Mouse (Mus musculus) thymus, postnatal 4 days (tissue): ENCODE data around the gene Kxd1.
A peak's percentile ranks its signal among the peaks of the same experiment; 100 is the strongest.

Source experiments
- DNase-seq: peaks from one replicate; pipeline ENCODE4 v3.0.0; 2021

Kxd1 gene

GRCm38 (mm10) chr8:70546412-70546811 is 18.7 kb upstream of the Kxd1 start:
- no peak for DNase-seq

DNA sequence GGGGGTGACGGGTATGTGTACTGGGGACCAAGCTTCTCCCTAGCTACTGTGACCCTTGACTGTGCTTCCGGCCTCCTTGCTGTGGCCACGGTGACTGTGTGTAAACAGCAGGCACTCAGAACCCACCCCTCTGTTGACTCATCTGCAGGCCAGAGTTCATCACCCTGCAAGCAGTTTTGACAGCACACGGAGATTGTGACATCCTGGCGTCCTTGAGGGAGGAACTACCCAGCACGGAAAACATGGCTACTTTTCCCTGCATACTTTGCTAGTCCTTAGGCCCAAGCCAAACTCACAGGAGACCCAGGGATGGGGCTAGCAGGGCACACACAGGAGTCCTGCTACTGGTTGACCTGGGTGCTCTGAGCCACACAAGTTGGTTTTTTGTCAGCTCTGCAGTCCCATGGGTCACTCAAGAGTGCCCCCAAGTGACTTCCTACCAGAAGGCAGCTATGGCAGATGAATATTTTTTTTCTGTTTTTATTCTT is 16.5 kb upstream of the Kxd1 start:
- DNase-seq: peak; percentile 69

DNA sequence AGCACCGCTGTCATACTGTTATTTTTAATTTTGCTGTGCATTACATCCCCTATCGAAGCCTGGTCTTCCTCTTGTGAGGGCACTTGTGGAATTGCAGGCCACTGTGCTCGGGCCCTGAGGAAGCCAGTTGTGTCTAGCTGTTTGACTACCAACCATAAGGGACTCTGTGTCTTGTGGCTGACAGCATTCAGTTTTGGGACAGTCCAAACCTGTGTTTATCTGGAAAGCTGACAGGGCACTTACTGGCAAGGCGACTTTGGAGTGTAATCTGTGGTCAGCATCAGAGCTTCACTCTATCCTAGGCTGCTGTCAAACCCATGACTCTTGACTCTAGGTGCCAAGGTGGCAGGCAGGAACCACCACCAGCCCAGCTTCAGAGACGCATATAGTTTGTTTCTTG is 13.3 kb upstream of the Kxd1 start:
- DNase-seq: no peak

- DNase-seq: no peak
These were observed 12.8 kb upstream of the Kxd1 start for GRCm38 (mm10) chr8:70540507-70541071.

- no peak for DNase-seq
These were observed 12.3 kb upstream of the Kxd1 start for GRCm38 (mm10) chr8:70540013-70540506.

GRCm38 (mm10) chr8:70539077-70539813 is 11.5 kb upstream of the Kxd1 start, which contains the start of gene Ell:
Gene Ell (plus strand): TSS chr8:70539457.
- DNase-seq: peak; percentile 100

DNA sequence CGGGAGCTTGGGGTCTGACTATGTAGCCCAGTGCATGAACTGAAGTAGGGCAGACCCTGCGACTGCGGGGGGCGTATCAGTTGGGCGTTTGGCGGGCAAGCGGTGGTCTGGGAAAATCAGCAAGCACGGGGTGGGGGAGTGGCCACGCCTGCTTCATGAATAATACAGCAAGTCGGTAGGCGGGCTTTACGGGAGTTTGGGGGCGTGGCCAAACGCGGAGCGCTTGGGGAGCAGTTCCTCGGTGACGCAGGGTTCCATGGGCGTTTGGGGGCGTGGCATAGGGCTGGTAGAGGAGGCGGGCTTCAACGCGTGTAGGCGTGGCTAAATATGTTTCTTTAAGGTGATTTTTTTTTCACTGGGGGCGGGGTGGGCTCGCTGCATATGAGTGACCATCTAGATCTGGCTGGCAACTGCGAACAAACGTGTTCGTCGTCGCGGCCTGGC is 10.9 kb upstream of the Kxd1 start:
- peak; percentile 100 for DNase-seq

DNA sequence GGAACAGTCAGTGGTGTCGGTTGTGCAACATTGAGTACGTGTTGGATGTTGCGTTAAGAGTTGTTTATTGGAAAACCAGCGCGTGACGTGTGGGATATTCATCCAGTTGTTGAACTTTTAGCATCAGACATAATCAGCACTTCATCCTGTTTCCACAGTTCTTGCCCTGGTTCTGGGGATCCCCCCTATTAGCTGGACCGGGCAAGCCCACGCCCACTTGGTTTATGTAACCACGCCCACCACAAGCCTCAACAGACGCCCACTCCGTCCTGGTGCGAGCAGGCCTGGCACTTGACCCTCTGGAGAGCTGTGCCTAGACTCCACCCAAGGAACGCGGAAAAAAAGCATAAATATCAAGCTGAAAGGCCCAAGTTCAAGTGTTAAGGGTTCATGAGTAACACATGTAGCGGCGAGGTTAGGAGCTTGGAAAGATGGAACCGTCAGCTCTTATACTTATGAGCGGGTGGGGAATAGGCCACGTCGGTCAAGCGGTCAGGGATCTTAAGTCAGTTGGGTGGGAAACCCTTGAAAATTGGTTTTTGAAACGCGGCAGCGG is 10.3 kb upstream of the Kxd1 start:
- peak; percentile 52 for DNase-seq

DNA sequence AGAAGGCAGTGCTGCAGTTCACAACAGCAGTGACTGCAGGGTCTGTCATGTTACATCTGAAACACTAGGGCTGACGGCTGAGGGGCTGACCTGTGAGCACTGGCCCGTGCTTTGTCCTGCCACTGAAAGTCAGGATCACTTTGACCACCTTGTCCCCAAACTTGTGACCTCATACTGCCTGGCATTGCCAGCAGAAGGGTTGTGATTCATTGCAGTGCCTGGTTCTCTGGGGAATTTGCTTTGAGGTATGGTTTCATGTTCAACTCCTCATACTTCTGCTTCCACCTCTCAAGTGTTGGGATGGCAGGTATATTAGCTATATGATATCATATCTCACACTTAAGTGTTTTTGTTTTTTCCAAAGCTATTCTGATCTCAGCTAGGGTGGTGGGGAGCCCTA is 7.9 kb upstream of the Kxd1 start:
- DNase-seq: no peak

GRCm38 (mm10) chr8:70535221-70535620 is 7.5 kb upstream of the Kxd1 start:
- DNase-seq: no peak

DNA sequence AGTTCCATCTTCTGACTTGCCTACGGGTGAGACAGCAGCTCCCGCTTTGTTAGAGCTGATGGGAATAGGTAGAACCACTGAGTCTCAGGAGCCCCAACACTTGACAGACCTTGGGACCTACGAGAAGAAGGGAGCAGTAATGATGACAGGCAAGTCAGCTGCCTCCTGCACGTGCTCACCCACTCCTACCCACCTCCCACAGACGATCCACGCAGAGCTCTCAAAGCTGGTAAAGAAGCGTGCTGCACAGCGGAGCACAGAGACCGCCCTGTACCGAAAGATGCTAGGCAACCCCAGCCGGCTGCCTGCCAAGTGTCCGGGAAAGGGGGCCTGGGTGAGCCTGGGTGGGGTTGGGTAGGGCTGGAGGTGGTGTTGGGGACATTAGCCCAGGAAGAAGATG is 6.5 kb upstream of the Kxd1 start:
- DNase-seq: no peak

DNA sequence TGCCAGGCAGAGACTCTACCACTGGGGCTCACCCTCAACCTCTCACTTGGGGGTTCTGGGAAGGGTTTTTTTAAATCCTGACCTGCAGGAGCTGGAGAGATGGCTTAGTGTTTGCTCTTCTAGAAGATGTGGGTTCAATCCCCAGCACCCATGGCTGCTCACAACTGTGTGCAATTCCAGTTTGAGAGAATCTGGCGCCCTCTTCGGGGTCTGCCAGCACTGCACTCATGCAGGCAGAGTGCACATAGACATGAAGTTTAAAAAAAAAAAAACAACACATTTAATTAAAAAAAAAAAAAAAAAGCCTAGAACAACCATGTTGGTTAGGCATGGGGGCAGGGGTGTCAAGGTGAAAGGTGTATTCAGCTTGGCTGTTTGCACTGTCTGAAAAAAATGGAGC is 2.6 kb upstream of the Kxd1 start:
- DNase-seq: peak; percentile 64

DNA sequence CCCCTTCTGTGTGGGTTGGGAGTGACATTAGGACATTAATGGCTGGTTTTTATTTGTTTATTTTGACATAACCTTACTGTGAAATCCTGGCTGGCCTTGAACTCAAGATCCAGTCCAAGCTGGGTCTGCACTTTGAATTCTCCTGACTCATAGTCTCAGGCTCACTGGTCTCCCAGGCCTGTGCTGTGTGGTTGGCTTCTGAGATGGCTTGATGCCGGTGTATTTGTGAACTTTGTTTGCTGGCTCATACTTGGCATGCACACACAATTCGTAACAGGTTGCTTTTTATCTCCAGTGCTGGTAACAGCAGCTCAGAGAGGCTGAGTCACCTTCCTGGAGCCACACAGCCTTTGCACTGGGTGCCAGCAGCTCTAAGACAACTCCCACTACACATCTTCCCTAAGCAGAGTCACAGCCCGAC is 2.0 kb upstream of the Kxd1 start:
- DNase-seq: no peak

GRCm38 (mm10) chr8:70529299-70529698 is 1.5 kb upstream of the Kxd1 start:
- DNase-seq: no peak

DNA sequence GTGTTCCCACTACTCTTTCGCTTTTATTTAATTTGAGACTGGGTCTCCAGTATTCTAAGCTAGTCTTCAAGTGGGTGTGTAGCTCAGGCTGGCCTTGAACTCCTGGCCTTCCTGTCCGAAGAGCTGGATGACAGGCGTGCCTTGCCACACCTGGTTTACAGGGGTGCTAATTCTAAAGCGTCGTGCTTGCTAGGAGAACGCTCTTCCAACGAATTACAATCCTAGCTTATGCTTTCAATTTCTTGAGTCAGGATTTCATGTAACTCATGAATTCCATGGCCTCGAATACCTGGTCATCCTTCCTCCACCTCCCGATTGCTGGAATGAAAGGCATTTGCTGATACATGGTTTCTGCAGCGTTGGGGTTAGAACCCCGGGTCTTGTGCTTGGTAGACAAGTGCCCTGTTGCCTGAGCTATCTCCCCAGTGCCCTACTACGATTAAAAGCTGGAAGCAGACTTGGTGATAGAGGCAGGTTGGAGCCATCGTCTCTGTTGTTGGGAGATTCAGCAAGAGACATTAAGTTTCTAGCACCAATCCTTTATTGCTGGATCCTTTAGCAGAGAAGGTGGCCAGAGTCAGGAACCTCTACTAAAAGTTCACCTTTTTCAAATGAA is 534 bp upstream of the Kxd1 start:
- no peak for DNase-seq

DNA sequence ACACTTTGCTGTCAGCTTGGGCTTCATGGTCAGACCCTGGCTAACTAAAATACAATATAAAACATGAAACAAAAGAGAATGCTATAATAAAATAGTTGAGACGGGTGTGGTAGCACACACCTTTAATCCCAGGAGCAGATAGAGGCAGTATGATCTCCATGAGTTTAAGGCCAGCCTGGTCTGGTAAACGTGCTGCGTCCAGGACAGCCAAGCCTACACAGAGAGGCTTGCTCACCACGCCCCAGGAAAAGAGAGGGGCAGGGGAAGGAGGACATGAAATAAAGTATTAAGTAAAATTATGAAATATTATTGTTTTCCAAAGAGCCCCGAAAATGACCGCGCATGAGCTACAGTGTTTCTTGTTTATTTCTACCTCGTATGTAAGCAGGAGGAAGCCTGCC is 645 bp downstream of the Kxd1 start:
- no peak for DNase-seq

- DNase-seq: peak; percentile 98
These were observed 5.0 kb downstream of the Kxd1 start for GRCm38 (mm10) chr8:70522592-70523403.

DNA sequence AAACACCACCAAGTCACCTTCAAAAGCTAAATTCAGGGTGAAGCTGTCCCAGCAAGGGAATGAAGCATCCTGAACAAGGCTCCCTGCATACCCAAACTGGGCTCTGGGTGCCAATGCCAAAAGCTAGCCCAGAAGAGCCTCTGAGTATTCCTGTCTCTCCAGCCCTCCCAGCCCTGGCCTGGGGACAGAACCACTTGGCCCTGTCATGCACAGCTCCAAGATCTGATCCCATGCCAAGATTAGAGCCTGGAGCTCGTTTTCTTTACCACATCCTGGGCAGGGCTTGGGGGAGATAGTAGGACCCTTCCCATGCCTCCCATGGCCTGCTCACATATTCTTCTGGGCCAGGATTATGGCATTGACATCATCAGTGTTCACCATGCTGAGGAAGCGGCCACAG is 8.2 kb downstream of the Kxd1 start:
- no peak for DNase-seq

- no peak for DNase-seq
These were observed 8.7 kb downstream of the Kxd1 start for GRCm38 (mm10) chr8:70519043-70519442.

DNA sequence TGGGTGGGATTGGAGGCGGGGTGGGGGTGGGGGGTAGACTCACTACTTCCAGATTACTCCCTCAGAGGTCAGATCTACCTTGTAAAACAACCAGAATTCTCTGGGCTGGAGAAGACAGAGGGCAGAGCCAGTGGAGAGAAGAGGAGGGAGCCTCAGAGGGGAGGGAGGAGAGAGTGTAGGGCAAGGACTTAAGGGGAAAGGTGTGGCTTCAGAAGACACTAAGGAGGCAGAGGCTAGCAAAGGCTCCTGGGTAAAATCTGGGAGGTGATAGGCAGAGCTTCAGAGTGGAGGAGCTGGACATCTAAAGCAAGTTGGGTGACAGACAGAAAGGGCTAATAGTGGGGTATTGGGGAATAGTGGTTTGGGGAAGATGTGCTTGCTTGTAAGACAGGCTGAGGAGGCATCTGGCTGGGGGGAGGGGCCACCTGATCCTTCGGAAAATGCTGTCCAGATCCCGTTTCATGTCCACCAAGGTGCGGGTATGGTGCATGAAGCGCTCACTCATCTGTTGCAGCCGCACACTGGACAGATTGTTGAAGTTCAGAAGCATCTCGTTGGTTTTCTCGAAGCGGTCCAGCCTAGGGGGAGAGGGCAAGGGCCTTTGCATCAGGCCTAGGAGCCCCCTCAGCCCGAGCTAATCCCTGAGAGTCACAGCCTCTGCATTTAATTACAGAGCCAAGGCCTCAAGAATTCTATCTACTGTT is 9.7 kb downstream of the Kxd1 start:
- DNase-seq: no peak

DNA sequence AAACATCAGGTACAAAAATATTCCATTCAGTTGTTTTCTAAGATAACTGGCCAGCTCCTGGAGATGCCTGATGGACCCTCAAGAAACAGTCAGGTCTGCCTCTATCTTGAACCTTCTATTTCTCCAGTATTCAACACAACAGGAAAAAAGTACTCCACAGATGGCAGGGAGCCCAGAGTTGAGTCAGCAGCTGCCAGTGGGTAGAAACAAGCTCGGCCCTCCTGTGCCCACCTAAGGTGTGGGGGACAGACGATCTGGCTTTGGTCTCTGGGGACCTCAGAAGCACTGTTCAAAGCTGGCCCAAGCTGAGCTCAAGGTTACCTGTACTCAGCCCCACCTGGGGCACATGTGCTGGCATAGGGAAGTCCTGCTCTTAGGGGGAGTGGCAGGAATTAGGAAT is 14.3 kb downstream of the Kxd1 start:
- DNase-seq: no peak

GRCm38 (mm10) chr8:70512253-70512903 is 15.4 kb downstream of the Kxd1 start:
- no peak for DNase-seq
